Mouse (Mus musculus): ENCODE data around the gene Slc25a26. TPM values are rescaled to one million over a fixed set of nuclear protein-coding genes. Genes with fewer than 3 reads are reported as not detected.

The Slc25a26 gene
- polyA plus RNA-seq, 1 experiment = 10.6 TPM

- no peak for DNase-seq (ENCODE audit: low read depth)
These were observed 141.9 kb downstream of the Slc25a26 start for GRCm38 (mm10) chr6:94642048-94642447.

- no peak for DNase-seq (ENCODE audit: low read depth)
These were observed 143.9 kb downstream of the Slc25a26 start for GRCm38 (mm10) chr6:94643989-94644388.

GRCm38 (mm10) chr6:94644641-94645040 lies 144.5 kb downstream of the Slc25a26 start:
- DNase-seq (ENCODE audit: low read depth) = no peak

GRCm38 (mm10) chr6:94645723-94646122 lies 145.6 kb downstream of the Slc25a26 start:
- DNase-seq (ENCODE audit: low read depth) = no peak

- DNase-seq (ENCODE audit: low read depth) = no peak
These were observed 146.2 kb downstream of the Slc25a26 start for GRCm38 (mm10) chr6:94646274-94646863.

GRCm38 (mm10) chr6:94646902-94647301 lies 146.8 kb downstream of the Slc25a26 start:
- peak; percentile 99 for DNase-seq (ENCODE audit: low read depth)

GRCm38 (mm10) chr6:94647574-94648430 lies 147.7 kb downstream of the Slc25a26 start:
- DNase-seq (ENCODE audit: low read depth) = no peak

- DNase-seq (ENCODE audit: low read depth) = no peak
These were observed 148.4 kb downstream of the Slc25a26 start for GRCm38 (mm10) chr6:94648496-94648895.

GRCm38 (mm10) chr6:94649637-94650036 lies 149.5 kb downstream of the Slc25a26 start:
- no peak for DNase-seq (ENCODE audit: low read depth)

- no peak for DNase-seq (ENCODE audit: low read depth)
These were observed 151.4 kb downstream of the Slc25a26 start for GRCm38 (mm10) chr6:94651541-94651940.

GRCm38 (mm10) chr6:94652659-94653213 lies 152.6 kb downstream of the Slc25a26 start:
- no peak for DNase-seq (ENCODE audit: low read depth)

- DNase-seq (ENCODE audit: low read depth) = no peak
These were observed 153.5 kb downstream of the Slc25a26 start for GRCm38 (mm10) chr6:94653388-94654316.

Other genes starting within 250 kb of the Slc25a26 start
- 6.0 and 7.4 TPM in 2 replicates for gene Magi1, start 216.4 kb upstream of the Slc25a26 start, polyA plus RNA-seq (2012; rRNA removed)
- 34.3 and 35.3 TPM in 2 replicates for gene Lrig1, start 199.8 kb downstream of the Slc25a26 start, polyA plus RNA-seq (2012; rRNA removed)